Mouse (Mus musculus) ovary, postnatal 36 days (tissue): ENCODE results near the gene Gars.

ENCODE experiments used
- DNase-seq: peaks from one replicate; pipeline ENCODE4 v3.0.0; 2022; ENCODE audit warnings: low spot score, mixed read lengths

Gars gene

DNA sequence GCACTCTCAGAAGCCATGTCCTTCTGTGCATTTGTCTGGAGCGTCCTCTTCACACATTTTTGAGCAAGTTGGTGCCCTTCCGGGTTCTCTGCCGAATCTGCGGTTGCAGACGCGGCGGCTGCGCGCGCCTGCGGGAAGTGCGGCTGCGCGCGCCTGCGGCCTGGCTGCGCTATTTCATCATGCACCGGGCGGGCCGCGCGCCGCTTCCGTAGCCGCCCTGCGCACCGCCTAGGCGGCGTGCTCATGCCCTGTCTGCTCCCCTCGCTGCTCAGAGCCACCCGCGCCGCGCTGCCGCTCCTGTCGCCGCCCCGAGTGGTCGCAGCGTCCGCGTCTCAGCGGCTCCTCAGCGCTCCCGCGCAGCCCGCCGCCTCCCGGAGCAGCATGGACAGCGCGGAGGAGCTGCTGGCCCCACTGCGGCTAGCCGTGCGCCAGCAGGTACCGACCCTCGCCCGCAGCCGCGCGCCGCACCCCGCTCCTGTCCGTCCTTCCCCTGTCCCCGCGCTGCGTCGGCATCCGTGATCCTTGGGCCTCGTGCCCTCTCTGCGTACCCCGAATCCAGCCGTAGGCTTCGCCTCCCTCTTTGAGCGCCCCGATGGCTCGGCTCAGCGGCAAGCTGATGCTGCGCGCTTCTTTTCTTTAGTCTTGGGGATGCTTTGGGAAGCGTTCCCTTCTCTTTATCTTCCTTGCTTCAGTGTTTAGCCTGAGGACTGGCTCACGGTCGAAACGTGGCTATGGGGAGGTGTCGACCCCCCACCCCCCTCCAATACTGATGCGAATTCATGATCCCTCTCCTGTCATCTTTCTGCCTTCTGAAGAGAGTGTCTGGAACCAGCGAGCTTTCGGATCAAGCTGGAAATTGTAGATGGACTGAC lies at the start of gene Gars:
Gene Gars, plus strand, starts transcription at position 209 of the 872 bp plus-strand sequence.
- DNase-seq: peak; percentile 88

DNA sequence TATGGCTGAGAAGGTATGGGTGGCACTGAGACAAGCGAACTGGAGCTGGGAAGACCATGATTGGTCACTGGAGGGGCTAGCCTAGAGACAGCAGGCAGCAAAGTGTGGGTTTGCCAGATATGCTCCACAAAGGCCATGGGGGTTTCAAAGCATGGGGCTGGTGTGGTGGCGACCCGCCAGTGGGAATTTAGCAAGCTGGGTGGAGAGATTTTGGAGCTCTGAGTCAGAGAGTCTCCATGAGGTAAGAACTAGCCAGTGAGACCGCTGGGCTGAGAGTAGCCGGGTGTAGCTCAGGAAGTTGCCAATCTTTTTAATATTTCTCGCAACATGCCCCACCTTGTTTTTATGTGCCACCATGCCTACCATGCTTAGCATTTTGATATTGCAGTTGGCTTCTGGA lies 49.7 kb upstream of the Gars start:
- DNase-seq: no peak

DNA sequence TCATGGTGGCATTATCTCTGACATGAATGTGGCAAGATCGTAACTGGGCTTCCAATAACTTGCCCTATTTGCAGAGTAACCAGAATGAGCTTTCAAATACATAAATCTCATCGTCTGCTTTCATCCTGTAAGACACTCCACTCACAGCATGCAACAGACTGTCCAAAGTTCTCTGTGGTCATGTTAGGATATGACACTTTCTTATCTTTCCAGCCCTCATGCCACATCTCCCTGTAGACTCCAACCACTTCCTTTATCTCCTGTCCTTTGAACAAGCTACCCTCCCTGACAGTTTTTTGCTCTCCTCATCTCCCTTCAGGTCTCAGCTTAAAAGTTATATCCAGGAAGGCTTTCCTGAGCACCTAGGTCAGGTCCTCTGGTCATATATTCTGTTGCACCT lies 46.6 kb upstream of the Gars start:
- DNase-seq: no peak

DNA sequence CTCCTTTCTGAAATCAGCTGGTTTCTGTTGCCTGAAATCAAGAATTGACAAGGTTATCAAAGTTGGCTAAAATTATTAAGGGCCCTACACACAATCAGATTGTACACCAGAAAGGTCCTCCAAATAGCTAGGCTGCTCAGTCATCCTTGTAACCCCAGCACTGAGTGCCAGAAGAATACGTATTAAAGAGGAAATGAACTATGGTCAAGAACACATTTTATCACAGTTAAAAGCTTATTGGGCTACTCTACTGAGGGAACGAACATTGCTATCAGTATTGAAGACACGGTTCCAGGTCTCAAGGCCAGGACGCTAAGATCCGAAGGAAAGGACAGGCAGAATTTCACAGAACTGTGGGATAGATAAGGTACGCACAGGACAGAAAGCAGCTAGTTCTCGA lies 45.7 kb upstream of the Gars start:
- DNase-seq: no peak

DNA sequence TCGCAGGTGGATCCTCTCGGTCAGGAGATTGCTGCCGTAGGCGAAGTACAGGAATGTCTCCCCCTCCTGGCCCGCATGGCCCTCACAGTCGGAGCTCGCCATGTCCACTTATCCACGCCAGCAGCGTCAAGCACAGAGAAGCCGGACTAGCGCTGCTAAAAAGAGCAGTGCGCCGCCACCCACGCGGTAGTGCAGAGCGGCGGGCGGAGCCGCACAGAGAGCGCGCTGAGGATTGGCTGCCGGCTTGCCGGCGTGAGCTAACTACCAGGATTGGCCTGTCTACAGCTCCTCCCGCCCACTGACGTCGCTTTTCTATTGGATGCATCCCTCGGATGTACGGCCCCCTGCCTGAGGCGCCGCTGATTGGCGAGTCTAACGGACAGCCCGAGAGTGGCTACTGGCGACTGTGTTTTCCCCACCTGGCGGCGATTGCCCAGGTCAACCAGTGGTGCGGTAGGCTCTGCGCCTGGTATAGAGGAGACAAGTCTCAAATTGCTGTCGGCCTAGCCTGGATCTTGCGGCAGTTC lies 45.0 kb upstream of the Gars start, which contains the start of gene Ggct:
Gene Ggct, minus strand, starts transcription at position 217 of the 527 bp plus-strand sequence.
- peak; percentile 95 for DNase-seq

DNA sequence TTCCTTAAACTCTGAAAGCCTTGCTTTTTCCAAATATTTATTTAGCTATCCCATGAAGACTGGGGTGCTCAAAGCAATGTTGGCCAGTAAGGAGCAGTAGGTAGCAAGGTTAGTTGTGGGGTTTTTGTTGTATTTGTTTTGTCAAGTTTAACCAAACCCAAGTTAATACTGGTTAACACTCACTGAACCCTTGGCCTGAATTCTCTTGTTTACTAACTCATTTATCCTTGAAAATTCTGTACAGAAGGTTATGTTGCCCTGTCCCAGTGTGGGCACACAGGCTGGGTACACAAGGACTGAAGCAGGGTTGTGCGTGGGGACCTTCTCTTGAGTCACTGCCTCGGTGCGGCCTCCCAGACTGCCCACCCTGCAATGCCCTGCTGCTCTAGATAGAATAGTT lies 41.4 kb upstream of the Gars start:
- no peak for DNase-seq

DNA sequence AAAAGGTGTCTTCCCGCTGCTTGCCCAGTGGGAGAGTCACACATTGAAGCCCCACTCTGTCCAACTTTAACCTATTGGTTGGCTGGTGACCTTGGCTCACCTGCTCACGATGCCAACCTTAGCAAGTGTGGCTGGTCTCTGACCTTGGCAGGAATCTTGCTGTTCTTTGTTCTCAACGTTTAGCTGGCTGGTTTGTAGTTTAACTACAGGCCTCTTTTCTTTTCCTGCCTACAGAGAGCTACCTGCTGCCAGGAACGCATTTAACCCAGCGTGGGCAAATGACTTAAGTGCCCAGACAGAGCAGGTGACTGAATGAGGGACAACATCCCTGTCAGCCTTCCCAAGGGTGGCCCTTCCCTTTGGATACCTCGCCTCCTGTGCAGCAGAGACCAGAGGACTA lies 40.1 kb upstream of the Gars start:
- no peak for DNase-seq

DNA sequence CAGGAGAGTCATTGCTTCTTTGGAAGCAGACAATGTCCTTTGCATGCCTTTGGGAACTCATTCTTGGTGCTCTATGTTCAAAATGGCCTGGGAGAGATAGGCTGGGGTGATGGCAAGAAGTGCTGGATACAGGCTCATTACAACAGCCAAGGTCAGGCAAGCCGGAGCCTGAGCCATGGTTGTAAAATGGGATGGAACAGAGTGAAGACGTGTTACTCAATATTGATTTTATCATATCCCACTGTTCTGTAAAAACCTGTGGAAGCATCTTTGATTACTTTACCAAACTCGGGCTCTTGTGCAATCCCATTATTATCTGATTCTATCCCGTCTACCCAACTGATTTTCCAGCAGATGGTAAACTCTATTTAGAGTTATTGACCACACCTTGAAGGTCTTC lies 36.5 kb upstream of the Gars start:
- DNase-seq: no peak

DNA sequence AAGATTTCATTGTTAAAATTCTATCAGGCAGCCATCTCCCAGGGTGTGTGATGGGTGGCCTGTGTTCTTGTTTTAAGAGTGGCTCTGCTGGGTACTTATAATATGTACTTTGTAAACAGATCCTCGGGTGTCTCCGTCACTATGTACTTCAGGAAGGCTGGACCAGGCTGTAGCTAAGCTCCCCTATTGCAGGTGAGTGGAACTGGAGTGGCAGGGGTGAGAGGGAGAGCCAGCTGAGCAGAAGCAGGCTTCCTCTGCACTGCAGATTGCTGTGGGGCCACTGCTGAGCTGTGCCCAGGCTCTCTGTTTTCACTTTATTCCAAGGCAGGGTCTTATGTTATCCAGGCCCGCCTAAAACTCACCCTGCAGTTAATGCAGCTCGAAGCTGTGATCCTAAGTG lies 35.4 kb upstream of the Gars start:
- DNase-seq: no peak

DNA sequence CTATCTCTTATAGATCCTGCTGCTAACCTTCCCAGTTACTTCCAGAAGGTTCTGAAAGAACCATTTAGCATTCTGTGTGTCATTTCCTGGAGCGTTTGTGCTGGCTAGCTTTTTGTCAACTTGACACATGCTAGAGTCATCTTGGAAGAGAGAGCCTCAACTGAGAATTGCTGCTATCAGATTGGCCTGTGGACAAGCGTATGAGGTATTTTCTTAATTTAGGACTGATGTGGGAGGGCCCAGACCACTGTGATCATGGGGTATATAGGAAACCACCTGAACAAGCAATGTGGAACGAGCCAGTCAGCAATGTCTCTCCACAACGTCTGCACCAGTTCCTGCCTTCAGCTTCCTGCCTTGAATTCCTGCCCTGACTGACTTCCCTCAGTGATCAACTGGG lies 34.2 kb upstream of the Gars start:
- no peak for DNase-seq

DNA sequence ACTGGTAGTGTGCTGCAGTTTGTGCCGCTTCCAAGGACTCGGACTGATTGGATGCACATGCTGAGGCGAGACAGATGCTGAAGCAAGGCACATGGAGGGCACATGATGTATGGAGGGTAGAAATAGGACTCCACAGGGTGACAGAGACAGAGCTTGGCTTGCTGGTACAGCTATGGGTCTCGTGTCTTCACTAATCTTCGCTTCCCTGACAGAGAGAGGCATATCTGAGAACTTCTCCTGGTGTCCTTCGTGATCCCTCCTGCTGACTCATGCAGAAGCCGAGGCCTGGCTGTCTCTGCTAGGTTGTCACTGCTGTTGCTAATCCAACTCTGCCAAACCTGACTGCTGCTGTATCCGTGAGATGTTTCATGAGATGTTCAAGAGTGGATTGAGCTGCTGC lies 29.4 kb upstream of the Gars start:
- DNase-seq: no peak

DNA sequence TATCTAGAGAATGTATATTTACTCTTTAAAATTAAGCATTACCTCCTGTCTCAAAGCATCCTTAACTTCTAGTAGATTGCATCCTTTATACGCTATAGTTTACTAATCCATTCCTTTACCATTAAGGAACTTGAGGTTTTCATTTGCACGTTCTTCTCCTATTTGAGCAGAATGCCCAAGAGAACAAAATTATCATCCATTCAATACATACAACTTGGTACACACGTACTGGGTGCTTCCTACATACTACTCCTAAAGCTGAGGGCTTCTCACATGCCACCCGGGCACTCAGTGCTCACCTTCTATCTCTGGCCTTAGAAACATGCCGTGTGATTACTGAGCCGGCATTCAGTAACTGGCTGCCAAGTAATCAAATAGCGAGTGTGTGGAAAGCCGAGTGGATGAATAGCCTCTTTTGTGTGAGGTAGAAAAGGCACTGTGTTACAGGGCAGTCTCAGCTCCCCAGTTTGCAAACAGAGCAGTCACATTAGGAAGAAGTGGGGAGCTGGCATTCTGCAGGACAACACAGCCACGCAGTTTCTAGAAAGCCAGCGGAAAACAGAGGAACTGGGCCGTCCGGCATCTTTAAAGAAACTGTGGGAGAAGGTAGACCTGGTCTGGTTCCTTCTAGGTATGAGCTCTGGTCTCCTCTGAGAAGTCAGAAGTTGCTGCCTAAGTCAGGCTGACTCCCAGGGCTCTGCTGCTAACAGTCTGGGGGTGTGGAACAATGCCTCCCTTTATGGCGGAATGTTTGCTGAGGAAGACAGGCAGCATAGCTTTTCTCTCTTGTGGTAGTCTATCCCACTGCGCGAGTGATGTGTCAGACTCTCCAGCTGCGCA lies 28.2 kb upstream of the Gars start:
- no peak for DNase-seq

DNA sequence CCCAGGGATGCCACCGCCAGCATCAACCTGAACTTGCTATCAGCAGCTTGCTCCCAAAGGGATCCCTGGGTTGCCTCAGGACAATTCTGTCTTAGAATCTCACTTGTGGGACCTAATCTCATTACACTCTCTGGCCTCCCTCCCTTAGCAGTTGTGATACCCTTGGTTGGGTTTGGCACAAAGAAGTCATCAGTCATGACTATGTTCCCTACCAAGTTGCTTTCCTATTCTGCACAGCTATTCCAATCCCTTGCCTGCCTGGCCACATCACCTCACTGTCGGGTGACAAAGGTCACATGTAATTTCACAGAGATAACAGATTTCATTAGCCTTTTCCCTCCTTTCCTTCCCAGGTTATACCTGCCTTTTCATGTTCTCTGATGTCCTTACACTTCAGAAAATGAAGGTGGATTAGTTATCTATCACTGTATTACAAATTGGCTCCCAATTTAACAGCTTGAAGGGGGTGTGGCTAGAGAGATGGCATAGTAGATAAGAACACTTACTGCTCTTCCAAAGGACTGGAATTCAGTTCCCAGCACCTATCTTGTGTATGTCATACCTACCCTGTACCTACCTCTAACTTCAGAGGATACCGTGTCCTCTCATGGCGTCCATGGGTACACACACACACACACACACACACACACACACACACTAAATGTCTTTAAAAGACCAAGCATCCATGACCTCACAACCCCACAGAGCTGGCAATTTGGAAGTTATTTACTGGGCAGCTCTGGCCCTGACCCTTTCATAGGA lies 27.3 kb upstream of the Gars start:
- no peak for DNase-seq

DNA sequence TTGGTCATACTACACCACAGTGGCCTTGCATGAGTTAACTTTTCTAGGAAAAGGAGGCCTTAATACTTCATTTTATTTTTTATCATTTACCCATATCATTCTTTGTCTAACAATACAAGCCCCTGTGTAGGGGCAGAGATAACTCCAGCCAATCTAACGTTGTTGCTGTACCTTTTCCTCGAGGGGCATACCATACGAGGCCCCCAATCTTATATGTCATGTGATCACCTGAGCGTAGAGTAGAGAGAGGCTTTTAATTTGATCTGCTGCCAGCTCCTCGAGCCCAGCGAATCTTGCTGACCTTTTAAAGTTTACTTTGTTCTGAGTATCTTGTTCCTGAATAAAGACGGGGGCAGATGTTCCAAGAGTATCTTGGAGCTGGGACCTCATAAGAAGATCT lies 25.3 kb upstream of the Gars start:
- DNase-seq: no peak

DNA sequence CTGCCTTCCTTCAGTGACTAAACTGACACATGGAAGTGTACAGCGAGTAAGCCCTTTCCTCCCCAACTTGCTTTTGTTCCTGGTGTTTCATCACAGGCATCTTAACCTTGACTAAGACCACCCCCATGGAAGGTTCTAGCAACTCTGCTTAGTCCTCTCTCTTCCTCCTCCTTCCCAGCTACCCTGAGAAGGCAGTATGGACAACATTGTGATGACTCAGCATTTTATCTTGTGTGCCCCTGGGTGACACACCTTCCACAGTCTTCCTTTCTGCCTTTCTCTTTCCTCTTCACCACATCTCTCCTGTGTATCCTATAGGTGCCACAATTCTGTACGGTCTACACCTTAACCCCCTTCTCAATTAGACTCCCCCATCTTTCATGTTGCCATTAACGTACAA lies 23.6 kb upstream of the Gars start:
- no peak for DNase-seq

DNA sequence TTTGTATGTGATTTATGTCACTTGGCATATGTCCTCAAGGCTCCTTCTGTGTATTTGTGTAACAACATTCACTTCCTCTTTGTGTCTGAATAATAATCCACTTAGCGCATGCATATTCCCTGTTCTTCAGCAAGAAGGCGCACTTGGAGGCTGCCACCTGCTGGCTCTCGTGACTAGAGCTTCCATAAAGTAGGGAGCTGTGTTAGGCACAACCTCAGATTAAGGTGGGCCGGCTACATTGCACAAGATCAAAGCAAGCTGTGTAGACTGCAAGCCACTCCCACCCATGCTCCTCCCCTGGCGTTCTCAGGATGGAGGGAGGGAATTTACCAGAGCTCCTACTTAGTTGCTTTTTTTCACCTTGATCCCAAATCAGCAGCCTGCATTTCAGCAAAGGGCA lies 21.6 kb upstream of the Gars start:
- DNase-seq: peak; percentile 47

DNA sequence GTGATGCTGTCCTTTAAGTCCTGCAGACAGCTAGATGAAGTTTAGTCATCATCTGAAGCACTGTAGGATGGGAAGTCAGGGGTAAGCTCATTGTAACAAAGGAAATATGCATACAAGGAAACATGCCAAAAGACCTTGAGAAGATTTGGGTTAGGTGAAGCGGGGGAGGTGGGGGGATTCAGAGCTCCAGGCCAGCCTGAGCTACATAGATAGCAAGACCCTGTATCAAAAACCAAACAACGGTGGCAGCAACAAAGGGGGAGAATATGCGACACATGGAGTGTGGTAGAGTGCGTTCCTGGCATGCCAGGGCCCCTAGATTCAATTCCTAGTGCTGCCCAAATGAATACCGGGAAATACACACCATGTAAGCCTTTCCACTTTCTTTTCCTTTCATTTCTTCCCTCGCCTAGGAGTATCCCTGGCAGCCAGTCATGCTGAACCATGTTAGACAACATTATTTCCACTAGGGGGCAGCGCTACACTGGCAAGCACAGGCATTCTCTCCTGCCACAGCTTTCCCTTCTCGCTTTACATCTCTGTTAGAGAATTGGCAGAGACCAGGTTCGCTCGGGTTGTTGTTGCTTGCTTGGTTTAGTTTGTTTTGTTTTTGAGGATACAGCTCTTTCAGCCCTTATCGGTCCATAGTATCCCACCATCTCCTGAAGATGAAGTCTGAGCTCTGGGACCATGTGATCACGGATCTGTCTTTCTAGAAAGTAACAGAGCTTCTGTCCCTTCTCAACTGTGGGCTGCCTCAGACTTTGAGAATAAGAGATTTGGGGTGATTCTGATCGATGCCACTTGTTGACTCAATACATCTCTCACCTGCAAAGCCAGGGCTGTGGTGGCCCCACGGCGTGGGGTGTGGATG lies 20.9 kb upstream of the Gars start:
- DNase-seq: peak; percentile 36

DNA sequence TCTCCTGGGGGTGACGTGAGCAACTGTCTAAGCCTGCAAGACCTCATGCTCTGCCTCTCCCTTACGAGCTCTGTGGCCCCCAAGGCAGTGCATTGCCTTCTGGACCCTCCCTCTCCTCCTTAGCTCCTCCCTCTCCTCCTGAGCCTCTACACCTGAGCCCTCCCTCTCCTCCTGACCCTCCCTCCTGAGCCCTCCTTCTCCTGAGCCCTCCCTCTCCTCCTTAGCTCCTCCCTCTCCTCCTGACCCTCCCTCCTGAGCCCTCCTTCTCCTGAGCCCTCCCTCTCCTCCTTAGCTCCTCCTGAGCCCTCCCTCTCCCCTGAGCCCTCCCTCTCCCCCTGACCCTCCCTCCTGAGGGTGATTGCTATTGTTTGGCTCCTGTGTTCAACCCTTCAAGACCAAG lies 19.4 kb upstream of the Gars start:
- DNase-seq: no peak

DNA sequence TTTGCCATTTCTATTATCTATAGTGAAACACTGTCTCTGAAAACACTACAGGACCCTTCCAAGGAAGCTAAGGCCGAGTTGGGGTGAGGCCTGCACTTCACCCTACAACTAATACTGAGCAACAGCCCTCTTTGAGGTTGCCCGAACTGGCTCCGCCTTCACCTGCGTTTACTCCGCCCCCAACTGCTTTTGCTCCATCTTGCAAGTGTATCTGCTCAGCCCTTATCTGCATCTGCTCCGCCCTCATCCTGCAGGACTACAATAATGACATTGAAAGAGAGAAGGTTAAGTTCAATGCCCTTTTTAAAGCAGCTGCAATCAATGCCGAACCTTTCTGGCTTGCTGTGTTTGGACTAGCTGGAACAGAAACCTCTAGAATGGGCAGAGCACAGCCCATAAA lies 16.0 kb upstream of the Gars start:
- no peak for DNase-seq

DNA sequence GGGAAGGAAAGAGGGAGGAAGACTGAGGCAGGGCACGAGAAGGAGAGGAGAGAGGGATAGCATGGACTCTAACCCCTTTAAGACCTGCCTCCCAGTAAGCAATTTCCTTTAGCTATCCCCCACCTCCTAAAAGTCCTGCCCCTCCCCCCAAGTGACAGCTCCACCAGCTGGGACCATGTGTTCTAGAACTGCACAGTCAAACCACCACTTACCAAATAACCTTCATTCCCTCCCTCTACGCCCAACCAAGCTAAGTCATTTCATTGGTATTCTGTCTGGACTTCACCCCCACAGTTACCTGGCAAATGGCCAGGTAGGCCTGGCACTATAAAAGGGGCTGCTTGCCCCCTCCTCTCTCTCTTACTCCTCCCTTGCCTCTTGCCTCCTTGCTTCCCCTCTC lies 10.2 kb upstream of the Gars start:
- DNase-seq: no peak

DNA sequence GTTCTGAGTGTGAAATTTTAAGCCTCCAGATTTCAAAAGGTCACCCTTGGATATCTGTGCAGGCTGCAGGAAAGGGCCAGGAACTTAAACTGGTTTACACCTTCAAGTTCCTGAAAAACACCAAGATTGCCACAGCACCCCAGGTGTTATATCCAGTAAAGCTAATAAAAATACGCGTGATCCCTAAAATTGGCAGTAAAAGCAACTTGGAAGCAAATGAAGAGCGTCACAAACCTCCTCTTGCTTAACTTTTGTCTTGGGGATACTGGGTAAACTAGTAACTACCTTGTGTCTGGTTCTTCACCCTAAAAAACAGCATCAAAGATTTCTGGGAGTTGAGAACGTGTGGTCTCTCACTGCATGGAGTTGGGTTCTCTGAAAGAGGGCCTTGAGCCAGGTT lies 1.1 kb upstream of the Gars start:
- DNase-seq: no peak
